Mouse (Mus musculus) MEL (cell line): ENCODE measurements around the gene Fgfr2. TPM values are rescaled to one million over a fixed set of nuclear protein-coding genes. Genes with fewer than 3 reads are reported as not detected.
A peak's percentile ranks its signal among the peaks of the same experiment; 100 is the strongest.

Experiments
- DNase-seq: peaks from one replicate; pipeline ENCODE4 v3.0.0; 2011; ENCODE audit warnings: low read depth, low spot score
- H3K27ac ChIP-seq: 2 replicates; pipeline ENCODE4 v1.5.1; 2012; ENCODE audit warnings: low read depth, mild to moderate bottlenecking, control low read depth, low read length, moderate library complexity; ENCODE audit not compliant: control insufficient read depth
- H3K27me3 ChIP-seq, 2 experiments: fragments of 150-350 bp in 1 of 2; sonication (generic) in 1 of 2; 2 replicates each; pipeline ENCODE4 v1.6.1; 2012; ENCODE audit warnings: low read length in 2 of 2, mild to moderate bottlenecking in 2 of 2, improper control_type of control experiment in 1 of 2, moderate library complexity in 1 of 2; ENCODE audit not compliant: insufficient read depth in 2 of 2, control insufficient read depth in 1 of 2
- H3K36me3 ChIP-seq, 2 experiments: 2 replicates each; pipeline ENCODE4 v1.6.1; 2012 to 2014; ENCODE audit warnings: low read length in 2 of 2, improper control_type of control experiment in 1 of 2, inconsistent platforms in 1 of 2, mild to moderate bottlenecking in 1 of 2; ENCODE audit not compliant: insufficient read depth in 2 of 2, control insufficient read depth in 1 of 2
- H3K4me1 ChIP-seq, 2 experiments: fragments of 150-350 bp in 1 of 2; sonication (generic) in 1 of 2; 2 replicates each; pipeline ENCODE4 v1.6.1; 2012; ENCODE audit warnings: low read length in 2 of 2, improper control_type of control experiment in 1 of 2, mild to moderate bottlenecking in 1 of 2; ENCODE audit not compliant: insufficient read depth in 2 of 2, control insufficient read depth in 1 of 2
- H3K4me3 ChIP-seq, 2 experiments: fragments of 150-350 bp in 1 of 2; sonication (generic) in 1 of 2; 2 replicates each; pipeline ENCODE4 v1.5.1; 2012; ENCODE audit warnings: low read depth in 2 of 2, low read length in 2 of 2, mild to moderate bottlenecking in 2 of 2, moderate library complexity in 2 of 2, control low read depth in 1 of 2, improper control_type of control experiment in 1 of 2; ENCODE audit not compliant: control insufficient read depth in 1 of 2, insufficient read depth in 1 of 2
- H3K79me2 ChIP-seq: 2 replicates; pipeline ENCODE4 v1.6.1; 2012; ENCODE audit warnings: mild to moderate bottlenecking, low read length, moderate library complexity; ENCODE audit not compliant: control insufficient read depth, poor library complexity, insufficient read depth
- H3K9ac ChIP-seq: 2 replicates; pipeline ENCODE4 v1.6.1; 2012; ENCODE audit warnings: low read depth, mild to moderate bottlenecking, control low read depth, low read length, moderate library complexity; ENCODE audit not compliant: control insufficient read depth, poor library complexity, severe bottlenecking
- H3K9me3 ChIP-seq: fragments of 150-350 bp; sonication (generic); replicated peaks from 2 replicates; pipeline ENCODE4 v1.6.1; 2012; ENCODE audit warnings: mild to moderate bottlenecking, low read length, improper control_type of control experiment, moderate library complexity; ENCODE audit not compliant: insufficient read depth
- BHLHE40 ChIP-seq: IDR thresholded peaks from 2 replicates; pipeline ENCODE4 v1.6.1; 2012; ENCODE audit warnings: low read depth, mild to moderate bottlenecking, inconsistent platforms, low read length, improper control_type of control experiment, borderline replicate concordance
- CHD2 ChIP-seq: IDR thresholded peaks from 2 replicates; pipeline ENCODE4 v1.6.1; 2011; ENCODE audit warnings: low read length, improper control_type of control experiment
- CTCF ChIP-seq, 3 experiments: IDR thresholded peaks in 2 of 3; conservative IDR thresholded peaks in 1 of 3; 2 replicates each; pipeline ENCODE4 v1.5.1; 2011 to 2012; ENCODE audit warnings: low read length in 3 of 3, low read depth in 2 of 3, mild to moderate bottlenecking in 2 of 3, improper control_type of control experiment in 1 of 3, inconsistent platforms in 1 of 3, mixed read lengths in 1 of 3, moderate library complexity in 1 of 3; ENCODE audit not compliant: control insufficient read depth in 1 of 3, insufficient read depth in 1 of 3, poor library complexity in 1 of 3, severe bottlenecking in 1 of 3
- EP300 ChIP-seq, 2 experiments: IDR thresholded peaks; 2 replicates each; pipeline ENCODE4 v1.6.1; 2011; ENCODE audit warnings: improper control_type of control experiment in 2 of 2, low read length in 2 of 2, low read depth in 1 of 2, mild to moderate bottlenecking in 1 of 2
- ETS1 ChIP-seq: IDR thresholded peaks from 2 replicates; pipeline ENCODE4 v1.6.1; 2012; ENCODE audit warnings: low read depth, mild to moderate bottlenecking, inconsistent platforms, low read length, improper control_type of control experiment, moderate library complexity
- GABPA ChIP-seq: IDR thresholded peaks from 2 replicates; pipeline ENCODE4 v1.6.1; 2012; ENCODE audit warnings: low read depth, mild to moderate bottlenecking, inconsistent platforms, low read length, improper control_type of control experiment, moderate library complexity
- MAX ChIP-seq: IDR thresholded peaks from 2 replicates; pipeline ENCODE4 v1.6.1; 2011; ENCODE audit warnings: low read length, improper control_type of control experiment
- MXI1 ChIP-seq: IDR thresholded peaks from 2 replicates; pipeline ENCODE4 v1.6.1; 2011; ENCODE audit warnings: mild to moderate bottlenecking, low read depth, low read length, improper control_type of control experiment
- MYC ChIP-seq: IDR thresholded peaks from 2 replicates; pipeline ENCODE4 v1.6.1; 2011; ENCODE audit warnings: low read depth, mild to moderate bottlenecking, low read length, improper control_type of control experiment, moderate library complexity
- NELFE ChIP-seq: IDR thresholded peaks from 2 replicates; pipeline ENCODE4 v1.6.1; 2011; ENCODE audit warnings: low read depth, low read length, improper control_type of control experiment
- RCOR1 ChIP-seq: IDR thresholded peaks from 2 replicates; pipeline ENCODE4 v1.6.1; 2012; ENCODE audit warnings: low read depth, mild to moderate bottlenecking, inconsistent platforms, low read length, improper control_type of control experiment
- SIN3A ChIP-seq: IDR thresholded peaks from 2 replicates; pipeline ENCODE4 v1.6.1; 2012; ENCODE audit warnings: low read length, improper control_type of control experiment, inconsistent platforms
- TAL1 ChIP-seq: IDR thresholded peaks from 2 replicates; pipeline ENCODE4 v1.6.1; 2012; ENCODE audit warnings: mild to moderate bottlenecking, inconsistent platforms, low read length, moderate library complexity, mixed read lengths
- TBP ChIP-seq: IDR thresholded peaks from 2 replicates; pipeline ENCODE4 v1.8.0; 2011; ENCODE audit warnings: low read depth, low read length, improper control_type of control experiment
- UBTF ChIP-seq: IDR thresholded peaks from 2 replicates; pipeline ENCODE4 v1.6.1; 2012; ENCODE audit warnings: low read depth, mild to moderate bottlenecking, inconsistent platforms, low read length, improper control_type of control experiment, moderate library complexity, borderline replicate concordance; ENCODE audit not compliant: insufficient read depth
- USF1 ChIP-seq: IDR thresholded peaks from 2 replicates; pipeline ENCODE4 v1.6.1; 2014; ENCODE audit warnings: low read depth, mild to moderate bottlenecking, inconsistent platforms, low read length, improper control_type of control experiment, moderate library complexity
- USF2 ChIP-seq, 2 experiments: IDR thresholded peaks; 2 replicates each; pipeline ENCODE4 v1.6.1; 2011 to 2012; ENCODE audit warnings: improper control_type of control experiment in 2 of 2, low read length in 2 of 2, borderline replicate concordance in 1 of 2, inconsistent platforms in 1 of 2, low read depth in 1 of 2, mild to moderate bottlenecking in 1 of 2; ENCODE audit not compliant: insufficient read depth in 1 of 2
- ZMIZ1 ChIP-seq: IDR thresholded peaks from 2 replicates; pipeline ENCODE4 v1.6.1; 2012; ENCODE audit warnings: low read depth, mild to moderate bottlenecking, inconsistent platforms, low read length, improper control_type of control experiment, moderate library complexity
- ZNF384 ChIP-seq: IDR thresholded peaks from 2 replicates; pipeline ENCODE4 v1.6.1; 2012; ENCODE audit warnings: low read depth, mild to moderate bottlenecking, inconsistent platforms, low read length, improper control_type of control experiment
- polyA plus RNA-seq, 2 experiments: library from polyadenylated mRNA; stranded (reverse) in 1 of 2; unstranded in 1 of 2; fragments of >175 nt in 1 of 2; fragments of >200 nt in 1 of 2; gene quantifications; 2 replicates each; pipeline versions ENCODE4 v1.2.1 to v1.2.4; 2012; ENCODE audit warnings: low replicate concordance in 2 of 2, low read depth in 1 of 2; ENCODE audit not compliant: insufficient read length in 2 of 2, insufficient read depth in 1 of 2, missing spikeins in 1 of 2
- total RNA-seq: library from RNA; depleted of rRNA; stranded (reverse); fragments of 300-350 nt; gene quantifications from 2 replicates; pipeline ENCODE4 v1.2.3, GENCODE M21; 2012

Fgfr2 gene
- total and polyA plus RNA-seq, 3 experiments: not detected

DNA sequence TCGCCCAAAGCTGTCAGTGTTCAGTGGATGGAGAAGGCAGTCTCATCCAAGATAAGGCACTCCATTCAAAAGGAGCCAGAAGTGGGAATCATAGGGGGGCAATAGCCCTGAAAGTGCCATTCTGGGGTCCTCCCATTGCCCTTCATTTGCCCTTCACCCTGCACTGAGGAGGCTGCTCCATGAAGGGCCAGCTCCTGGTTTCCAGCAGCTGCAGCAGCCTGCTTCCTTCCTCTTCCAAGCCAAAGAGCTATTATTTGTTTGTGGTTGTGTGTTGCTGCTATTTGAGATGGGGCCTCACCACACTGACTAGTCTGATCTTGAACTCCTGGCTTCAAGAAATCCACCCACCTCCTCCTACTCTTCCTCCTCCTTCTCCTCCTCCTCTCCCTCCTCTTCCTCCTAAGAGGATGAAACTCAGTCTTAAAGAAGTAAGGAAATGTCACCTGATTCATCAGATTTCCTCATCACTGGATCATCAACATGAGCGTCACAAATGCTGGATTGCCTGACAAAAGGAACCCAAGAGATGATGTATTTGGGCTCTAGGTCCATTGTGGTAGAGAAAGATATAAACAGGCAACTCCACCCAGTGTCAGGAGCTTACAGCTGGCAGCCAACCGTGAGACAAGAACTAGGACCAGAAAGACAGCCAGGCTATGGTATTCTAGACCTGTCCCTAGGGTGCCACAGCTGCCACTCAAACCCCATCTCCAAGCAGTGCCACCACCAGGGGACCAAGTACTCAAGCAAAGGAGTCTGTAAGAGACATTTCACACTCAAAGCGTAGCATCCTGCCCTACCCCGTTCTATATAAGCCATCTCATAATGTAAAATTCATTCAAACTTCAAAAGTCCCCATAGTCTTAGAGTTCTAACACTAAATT is 817.4 kb downstream of the Fgfr2 start (continued):
- no peak for TF ChIP-seq RCOR1

DNA sequence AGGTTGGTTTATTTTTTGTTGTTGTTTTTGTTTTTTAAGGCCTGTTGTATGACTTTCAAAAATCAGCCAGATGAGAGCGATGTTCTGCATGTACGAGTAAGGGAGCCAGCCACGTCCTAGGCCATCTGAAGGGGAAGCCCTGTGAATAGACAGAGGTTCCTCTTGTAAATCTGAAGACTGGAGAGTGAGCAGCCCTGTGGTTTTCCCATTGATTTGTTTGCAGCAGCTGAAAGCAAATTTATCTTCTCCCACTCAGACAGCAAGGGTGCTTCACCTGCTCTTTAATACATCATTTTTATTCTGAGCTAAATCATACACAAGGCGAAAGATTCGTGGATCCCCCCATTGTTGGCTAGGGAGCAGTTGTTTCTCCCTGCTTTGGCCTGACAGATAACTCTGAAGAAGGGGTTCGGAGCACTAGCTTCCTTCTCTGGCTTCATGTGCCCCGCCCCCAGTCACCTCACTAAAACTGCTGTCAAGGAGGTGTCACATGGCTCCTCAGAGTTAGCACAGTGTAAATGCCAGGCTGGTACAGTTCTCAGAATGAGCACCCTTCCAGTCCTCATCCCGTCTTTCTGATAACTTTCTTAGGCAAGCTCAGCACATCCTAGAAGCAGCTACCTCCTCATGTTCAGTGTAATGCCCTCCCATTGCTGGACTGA is 818.6 kb downstream of the Fgfr2 start:
- Histone ChIP-seq H3K27me3 (no peaks in the 10 kb centered on the region), H3K9ac (no peak overlapping the region), H3K9me3 (no peaks in the 10 kb centered on the region), H3K4me1 (peaks cover 8 to 43% of the 10 kb centered on the region in 2 experiments), H3K36me3 (peaks cover 3 to 41% of the 10 kb centered on the region in 2 experiments), H3K4me3 (no peak overlapping the region), H3K79me2 (peaks cover 70% of the 10 kb centered on the region), H3K27ac (no peak overlapping the region)
- peak; percentile 47; the same call in 1 of the 2 replicates for TF ChIP-seq RCOR1
- TF ChIP-seq MYC: no peak
- peak; percentile 77 for TF ChIP-seq USF1
- TF ChIP-seq ZNF384: no peak
- peak; percentile 87 for TF ChIP-seq MXI1
- 0 out of 2 replicates have a peak, but pooled peaks have one; percentile 48 for TF ChIP-seq MAX
- no peak for TF ChIP-seq CHD2
- TF ChIP-seq TBP: no peak
- TF ChIP-seq ETS1: no peak
- no peak for TF ChIP-seq EP300 (IDR thresholded peaks at IDR 0.05; ENCODE audit: low read depth in 1 of 2, low read length in 2 of 2)
- TF ChIP-seq GABPA: no peak
- TF ChIP-seq SIN3A: peak; percentile 44; the same call in 1 of the 2 replicates
- no peak for TF ChIP-seq NELFE
- no peak for TF ChIP-seq BHLHE40
- TF ChIP-seq CTCF (IDR thresholded peaks at IDR 0.05 in 2 of 3, conservative IDR thresholded peaks at IDR 0.05 in 1 of 3; ENCODE audit: control insufficient read depth in 1 of 3, insufficient read depth in 1 of 3, low read depth in 2 of 3, low read length in 3 of 3, poor library complexity in 1 of 3, severe bottlenecking in 1 of 3): no peak
- peak; percentile 59 for DNase-seq

DNA sequence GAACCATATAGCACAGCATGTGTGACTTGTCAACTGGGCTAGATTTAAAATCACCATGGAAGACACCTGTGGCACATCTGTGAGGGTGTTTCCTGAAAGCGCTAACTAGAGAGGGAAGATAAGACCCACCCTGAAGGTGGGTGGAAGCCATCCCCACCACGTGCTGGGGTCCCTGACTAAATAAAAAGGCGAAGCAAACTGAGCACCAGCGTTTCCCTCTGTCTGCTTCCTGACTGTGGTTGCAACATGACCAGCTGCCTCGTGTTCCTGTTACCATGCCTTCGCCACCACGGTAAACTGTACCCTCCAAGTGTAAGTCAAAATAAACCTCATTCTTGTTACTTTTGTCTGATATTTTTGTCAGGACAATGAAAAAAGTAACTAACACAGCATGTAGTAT is 819.2 kb downstream of the Fgfr2 start:
- H3K27me3 ChIP-seq: no peaks in the 10 kb centered on the region
- H3K27ac ChIP-seq: no peak overlapping the region
- no peaks in the 10 kb centered on the region for H3K9me3 ChIP-seq
- no peak overlapping the region for H3K9ac ChIP-seq
- no peak for TF ChIP-seq ZMIZ1
- peak; percentile 50; the same call in 1 of the 2 replicates for TF ChIP-seq MXI1
- TF ChIP-seq USF2 (IDR thresholded peaks at IDR 0.05; ENCODE audit: borderline replicate concordance in 1 of 2, insufficient read depth in 1 of 2, low read depth in 1 of 2, low read length in 2 of 2): no peak
- no peak for TF ChIP-seq TAL1
- TF ChIP-seq UBTF: no peak
- no peak overlapping the region for H3K4me3 ChIP-seq
- H3K36me3 ChIP-seq: peaks cover 3 to 37% of the 10 kb centered on the region in 2 experiments
- DNase-seq: no peak
- H3K79me2 ChIP-seq: peaks cover 66% of the 10 kb centered on the region
- peaks cover 8 to 37% of the 10 kb centered on the region in 2 experiments for H3K4me1 ChIP-seq
